Mouse (Mus musculus): Measurements from ENCODE around the gene Akap13.

DNA sequence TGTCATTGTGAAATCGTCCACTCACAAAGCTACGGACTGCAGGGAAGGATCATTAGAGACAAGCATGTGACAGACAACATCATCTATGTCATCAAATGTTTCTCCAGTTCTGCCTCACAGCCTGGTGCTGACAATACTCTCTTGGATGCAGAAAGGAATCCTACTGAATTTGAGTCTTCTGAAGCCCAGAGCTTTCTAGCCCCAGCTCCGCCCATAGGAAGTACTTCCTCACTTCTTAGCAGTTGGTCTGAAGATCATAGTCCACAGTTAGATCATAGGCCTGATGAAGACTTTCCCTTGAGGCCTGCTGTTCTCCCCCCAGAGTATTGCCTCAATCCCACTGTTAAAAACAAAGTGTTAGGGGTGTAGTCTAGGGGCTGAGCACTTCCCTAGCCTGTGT is 345.7 kb downstream of the Akap13 start:
- TF ChIP-seq SIN3A (IDR thresholded peaks at IDR 0.05; ENCODE audit: low read length) (no peak), CTCF (conservative IDR thresholded peaks at IDR 0.05 in 1 of 2, IDR thresholded peaks at IDR 0.05 in 1 of 2; ENCODE audit: low read depth in 2 of 2, low read length in 2 of 2) (no peak), ZNF384 (IDR thresholded peaks at IDR 0.05; ENCODE audit: low read depth, low read length) (no peak)
